Mouse (Mus musculus): ENCODE data around the gene Fhdc1. TPM values are rescaled to one million over a fixed set of nuclear protein-coding genes. Genes with fewer than 3 reads are reported as not detected.

Fhdc1 gene
- polyA plus RNA-seq, 1 experiment = not detected

- TF ChIP-seq POLR2A (IDR thresholded peaks at IDR 0.05; ENCODE audit: insufficient read depth, low read depth, low read length) (no peak), CTCF (IDR thresholded peaks at IDR 0.05; ENCODE audit: insufficient read depth, low read depth, low read length) (no peak)
- H3K4me3 ChIP-seq (ENCODE audit: insufficient read depth, low read depth, low read length) = peak overlapping the region; percentile 54
- WGBS = 45% methylated on average over 12 of the region's 12 CpGs
Observed at GRCm38 (mm10) chr3:84478896-84479292, 1.3 kb downstream of the Fhdc1 start.

GRCm38 (mm10) chr3:84478195-84478594 is 2.0 kb downstream of the Fhdc1 start:
- H3K4me3 ChIP-seq (ENCODE audit: insufficient read depth, low read depth, low read length) = no peak overlapping the region
- TF ChIP-seq POLR2A (IDR thresholded peaks at IDR 0.05; ENCODE audit: insufficient read depth, low read depth, low read length) (no peak), CTCF (IDR thresholded peaks at IDR 0.05; ENCODE audit: insufficient read depth, low read depth, low read length) (no peak)
- peaks cover 19% of the 10 kb centered on the region for H3K4me1 ChIP-seq (ENCODE audit: control insufficient read depth, insufficient read depth, low read length)
- H3K27ac ChIP-seq (ENCODE audit: insufficient read depth, low read depth, low read length) = no peak overlapping the region
- WGBS = 61% methylated on average over 7 of the region's 7 CpGs

More at GRCm38 (mm10) chr3:84478896-84479292, 1.3 kb downstream of the Fhdc1 start:
- Histone ChIP-seq H3K27ac (ENCODE audit: insufficient read depth, low read depth, low read length) (no peak overlapping the region), H3K4me1 (ENCODE audit: control insufficient read depth, insufficient read depth, low read length) (peaks cover 13% of the 10 kb centered on the region)

- no peak for TF ChIP-seq CTCF (IDR thresholded peaks at IDR 0.05; ENCODE audit: insufficient read depth, low read depth, low read length)
- no peak for TF ChIP-seq POLR2A (IDR thresholded peaks at IDR 0.05; ENCODE audit: insufficient read depth, low read depth, low read length)
- H3K4me3 ChIP-seq (ENCODE audit: insufficient read depth, low read depth, low read length) = no peak overlapping the region
- H3K27ac ChIP-seq (ENCODE audit: insufficient read depth, low read depth, low read length) = no peak overlapping the region
- 97% methylated on average over 1 of the region's 1 CpGs for WGBS
- peaks cover 23% of the 10 kb centered on the region for H3K4me1 ChIP-seq (ENCODE audit: control insufficient read depth, insufficient read depth, low read length)
Observed at GRCm38 (mm10) chr3:84477498-84477897, 2.7 kb downstream of the Fhdc1 start.

- WGBS = 92% methylated on average over 12 of the region's 12 CpGs
Observed at GRCm38 (mm10) chr3:84474981-84475775, 5.1 kb downstream of the Fhdc1 start.

GRCm38 (mm10) chr3:84474398-84474797 is 5.8 kb downstream of the Fhdc1 start:
- H3K27ac ChIP-seq (ENCODE audit: insufficient read depth, low read depth, low read length) = no peak overlapping the region
- TF ChIP-seq POLR2A (IDR thresholded peaks at IDR 0.05; ENCODE audit: insufficient read depth, low read depth, low read length) (no peak), CTCF (IDR thresholded peaks at IDR 0.05; ENCODE audit: insufficient read depth, low read depth, low read length) (no peak)
- peaks cover 24% of the 10 kb centered on the region for H3K4me1 ChIP-seq (ENCODE audit: control insufficient read depth, insufficient read depth, low read length)
- no peak overlapping the region for H3K4me3 ChIP-seq (ENCODE audit: insufficient read depth, low read depth, low read length)
- 68% methylated on average over 6 of the region's 6 CpGs for WGBS

More at GRCm38 (mm10) chr3:84474981-84475775, 5.1 kb downstream of the Fhdc1 start:
- TF ChIP-seq CTCF (IDR thresholded peaks at IDR 0.05; ENCODE audit: insufficient read depth, low read depth, low read length) (no peak), POLR2A (IDR thresholded peaks at IDR 0.05; ENCODE audit: insufficient read depth, low read depth, low read length) (no peak)
- Histone ChIP-seq H3K4me1 (ENCODE audit: control insufficient read depth, insufficient read depth, low read length) (peaks cover 21% of the 10 kb centered on the region), H3K27ac (ENCODE audit: insufficient read depth, low read depth, low read length) (no peak overlapping the region), H3K4me3 (ENCODE audit: insufficient read depth, low read depth, low read length) (no peak overlapping the region)

GRCm38 (mm10) chr3:84472955-84473354 is 7.3 kb downstream of the Fhdc1 start:
- TF ChIP-seq POLR2A (IDR thresholded peaks at IDR 0.05; ENCODE audit: insufficient read depth, low read depth, low read length) = no peak
- Histone ChIP-seq H3K4me1 (ENCODE audit: control insufficient read depth, insufficient read depth, low read length) (peaks cover 20% of the 10 kb centered on the region), H3K4me3 (ENCODE audit: insufficient read depth, low read depth, low read length) (no peak overlapping the region), H3K27ac (ENCODE audit: insufficient read depth, low read depth, low read length) (no peak overlapping the region)
- WGBS = 75% methylated on average over 5 of the region's 5 CpGs

GRCm38 (mm10) chr3:84472527-84472926 is 7.7 kb downstream of the Fhdc1 start:
- no peak for TF ChIP-seq CTCF (IDR thresholded peaks at IDR 0.05; ENCODE audit: insufficient read depth, low read depth, low read length)
- no peak for TF ChIP-seq POLR2A (IDR thresholded peaks at IDR 0.05; ENCODE audit: insufficient read depth, low read depth, low read length)
- 63% methylated on average over 3 of the region's 3 CpGs for WGBS
- no peak overlapping the region for H3K4me3 ChIP-seq (ENCODE audit: insufficient read depth, low read depth, low read length)
- no peak overlapping the region for H3K27ac ChIP-seq (ENCODE audit: insufficient read depth, low read depth, low read length)
- peaks cover 24% of the 10 kb centered on the region for H3K4me1 ChIP-seq (ENCODE audit: control insufficient read depth, insufficient read depth, low read length)

GRCm38 (mm10) chr3:84471146-84471545 is 9.1 kb downstream of the Fhdc1 start:
- Histone ChIP-seq H3K4me3 (ENCODE audit: insufficient read depth, low read depth, low read length) (no peak overlapping the region), H3K27ac (ENCODE audit: insufficient read depth, low read depth, low read length) (no peak overlapping the region), H3K4me1 (ENCODE audit: control insufficient read depth, insufficient read depth, low read length) (peaks cover 28% of the 10 kb centered on the region)
- WGBS = 96% methylated on average over 4 of the region's 4 CpGs
- TF ChIP-seq CTCF (IDR thresholded peaks at IDR 0.05; ENCODE audit: insufficient read depth, low read depth, low read length) = no peak
- no peak for TF ChIP-seq POLR2A (IDR thresholded peaks at IDR 0.05; ENCODE audit: insufficient read depth, low read depth, low read length)

- 88% methylated on average over 4 of the region's 4 CpGs for WGBS
- H3K4me3 ChIP-seq (ENCODE audit: insufficient read depth, low read depth, low read length) = no peak overlapping the region
- H3K27ac ChIP-seq (ENCODE audit: insufficient read depth, low read depth, low read length) = no peak overlapping the region
- TF ChIP-seq CTCF (IDR thresholded peaks at IDR 0.05; ENCODE audit: insufficient read depth, low read depth, low read length) (no peak), POLR2A (IDR thresholded peaks at IDR 0.05; ENCODE audit: insufficient read depth, low read depth, low read length) (no peak)
- peaks cover 16% of the 10 kb centered on the region for H3K4me1 ChIP-seq (ENCODE audit: control insufficient read depth, insufficient read depth, low read length)
Observed at GRCm38 (mm10) chr3:84468111-84468453, 12.1 kb downstream of the Fhdc1 start.
